Mouse (Mus musculus) cortical plate, adult 2 months (tissue): ENCODE data around the gene Tab2. TPM values are rescaled to one million over a fixed set of nuclear protein-coding genes. Genes with fewer than 3 reads are reported as not detected.
"Not testable (repeated sequence)": the region's sequence is repeated elsewhere in the genome, so short reads cannot be mapped to it uniquely, and the experiment has no call there.

Experiments used
- H3K27ac ChIP-seq: fragments of 200-500 bp; 2 replicates; pipeline ENCODE4 v1.5.1; 2012; ENCODE audit warnings: low read length, control low read depth, inconsistent platforms; ENCODE audit not compliant: insufficient read depth
- H3K4me1 ChIP-seq: fragments of 200-500 bp; 2 replicates; pipeline ENCODE4 v1.6.1; 2011; ENCODE audit warnings: low read length; ENCODE audit not compliant: control insufficient read depth, insufficient read depth
- H3K4me3 ChIP-seq: fragments of 200-500 bp; 2 replicates; pipeline ENCODE4 v1.5.1; 2011; ENCODE audit warnings: mild to moderate bottlenecking, low read length, control low read depth; ENCODE audit not compliant: insufficient read depth
- CTCF ChIP-seq: fragments of 200-500 bp; IDR thresholded peaks from 2 replicates; pipeline ENCODE4 v1.5.1; 2011; ENCODE audit warnings: mild to moderate bottlenecking, control low read depth, low read length; ENCODE audit not compliant: insufficient read depth; ENCODE audit errors: extremely low read depth
- POLR2A ChIP-seq: fragments of 200-500 bp; IDR thresholded peaks from 2 replicates; pipeline ENCODE4 v1.6.1; 2011; ENCODE audit warnings: mild to moderate bottlenecking, low read length, control low read depth; ENCODE audit not compliant: insufficient read depth; ENCODE audit errors: extremely low read depth
- polyA plus RNA-seq: library from polyadenylated mRNA; depleted of rRNA; stranded (reverse); fragments of >200 nt; gene quantifications from 2 replicates; pipeline ENCODE4 v1.2.3, GENCODE M21; 2012

Tab2 gene
- polyA plus RNA-seq, 1 experiment = 36.1 TPM

DNA sequence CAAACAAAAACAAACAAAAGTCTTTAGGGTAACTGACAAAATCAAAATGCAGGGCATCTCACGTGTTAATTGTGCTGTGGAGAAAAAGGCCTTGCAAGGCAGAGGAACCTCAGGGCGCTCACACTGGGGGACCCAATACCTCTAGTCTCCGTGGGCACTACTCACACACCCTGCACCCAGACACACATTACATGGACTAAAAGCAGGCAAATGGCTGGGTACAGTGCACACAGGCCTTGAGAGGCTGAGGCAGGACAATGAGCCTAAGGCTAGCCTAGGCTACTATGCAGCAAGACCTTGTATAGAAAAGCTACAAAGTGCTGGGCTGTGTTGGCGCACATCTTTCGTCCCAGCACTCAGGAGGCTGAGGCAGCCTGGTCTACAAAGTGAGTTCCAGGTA, 51.9 kb downstream of the Tab2 start:
- H3K27ac ChIP-seq = no peak overlapping the region
- H3K4me3 ChIP-seq = no peak overlapping the region
- H3K4me1 ChIP-seq = peaks cover 8% of the 10 kb centered on the region
- TF ChIP-seq POLR2A = no peak
- TF ChIP-seq CTCF = no peak

DNA sequence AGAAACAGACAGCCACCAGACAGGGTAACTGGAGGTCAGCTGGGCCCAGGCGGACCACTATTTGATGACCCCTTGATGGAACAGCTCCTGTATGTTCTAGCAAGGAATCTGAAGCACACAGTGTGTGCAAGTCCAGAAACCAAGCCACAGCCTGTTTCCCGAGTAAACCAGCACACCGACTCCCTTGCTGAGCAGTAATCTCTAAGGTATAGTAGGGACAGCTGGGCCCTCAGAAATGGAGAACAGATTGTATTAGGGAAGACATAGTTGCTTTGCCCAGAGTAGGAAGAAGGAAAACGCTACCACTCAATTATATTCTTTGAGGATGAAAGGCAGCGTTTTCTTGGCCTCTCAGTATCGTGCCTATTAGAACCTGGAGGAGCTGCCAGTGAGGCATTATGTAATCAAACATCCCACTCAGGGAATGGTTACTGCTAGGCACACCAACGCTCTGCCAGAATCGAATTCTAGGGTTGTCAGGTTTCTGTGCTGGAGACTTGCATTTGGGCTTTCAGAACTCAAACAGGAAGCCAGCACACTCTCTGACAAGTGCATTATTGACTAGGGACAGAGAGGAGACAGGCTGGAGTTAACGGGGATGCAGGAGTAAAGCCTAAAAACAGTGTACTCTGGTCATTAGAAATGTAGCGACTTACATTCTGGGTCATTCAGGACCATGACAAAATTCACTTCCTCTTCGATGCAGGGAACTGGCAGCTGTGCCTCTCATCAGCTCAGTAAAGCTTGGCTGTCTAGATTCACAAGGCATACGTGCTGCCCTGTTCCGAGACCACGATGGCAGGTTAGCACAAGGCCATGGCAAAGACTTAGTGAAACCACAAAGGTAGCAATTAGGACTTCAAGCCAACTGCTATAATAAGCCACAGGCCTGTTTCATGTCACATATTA, 55.1 kb downstream of the Tab2 start:
- no peak overlapping the region for H3K4me3 ChIP-seq
- TF ChIP-seq CTCF (no peak), POLR2A (no peak)
- H3K4me1 ChIP-seq = peaks cover 8% of the 10 kb centered on the region
- H3K27ac ChIP-seq = peak overlapping the region; percentile 78

DNA sequence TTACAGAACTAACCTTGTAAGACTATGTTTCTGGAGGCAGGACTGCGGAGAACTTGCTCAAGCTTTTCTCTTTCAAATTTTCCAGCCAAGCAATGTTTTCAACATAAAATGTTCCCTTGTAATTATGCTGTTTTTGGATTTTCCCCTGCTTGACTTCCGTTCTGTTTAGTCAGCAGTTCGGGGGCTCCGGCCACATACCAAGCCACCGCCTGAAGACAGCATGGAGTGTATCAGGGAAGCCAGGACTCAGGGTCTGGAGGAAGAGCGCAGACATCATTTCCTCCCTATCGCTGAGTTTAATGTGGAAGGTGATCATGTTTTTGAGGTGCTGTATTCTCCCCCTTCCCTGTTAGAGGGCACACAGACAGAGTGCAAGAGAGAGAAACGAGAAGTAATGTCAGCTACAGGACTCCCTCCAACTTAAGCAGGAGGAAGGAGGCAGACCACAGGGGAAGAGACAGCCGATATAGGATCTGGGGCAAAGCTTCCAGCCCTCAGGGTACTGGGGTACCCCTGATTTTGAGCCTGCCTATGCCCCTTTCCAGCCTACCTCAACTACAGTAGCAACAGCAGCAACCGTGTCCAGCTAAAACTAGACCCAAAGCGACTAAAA, 67.7 kb downstream of the Tab2 start:
- H3K4me3 ChIP-seq = no peak overlapping the region
- no peak overlapping the region for H3K27ac ChIP-seq
- H3K4me1 ChIP-seq = no peaks in the 10 kb centered on the region
- TF ChIP-seq POLR2A = no peak
- TF ChIP-seq CTCF = no peak

DNA sequence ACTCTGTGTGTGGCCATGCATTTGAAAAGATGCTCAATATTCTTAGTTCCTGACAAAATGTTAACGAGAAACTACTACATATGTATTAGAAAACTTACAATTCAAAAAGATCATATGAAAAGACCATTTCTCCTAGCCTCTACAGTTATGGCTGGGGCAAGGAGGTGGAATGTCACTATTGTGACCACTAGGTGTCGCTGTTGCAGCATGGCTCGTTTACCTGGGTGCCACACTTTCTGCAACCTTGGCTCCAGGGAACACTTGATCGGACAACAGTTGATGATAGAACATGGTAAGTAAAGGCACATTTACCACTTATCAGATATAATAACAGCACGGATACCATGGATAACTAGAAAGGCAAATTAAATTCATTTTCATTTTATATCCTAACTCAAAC, 72.5 kb downstream of the Tab2 start:
- Histone ChIP-seq H3K27ac (no peak overlapping the region), H3K4me1 (no peaks in the 10 kb centered on the region), H3K4me3 (no peak overlapping the region)
- TF ChIP-seq CTCF = peak; percentile 99
- no peak for TF ChIP-seq POLR2A

DNA sequence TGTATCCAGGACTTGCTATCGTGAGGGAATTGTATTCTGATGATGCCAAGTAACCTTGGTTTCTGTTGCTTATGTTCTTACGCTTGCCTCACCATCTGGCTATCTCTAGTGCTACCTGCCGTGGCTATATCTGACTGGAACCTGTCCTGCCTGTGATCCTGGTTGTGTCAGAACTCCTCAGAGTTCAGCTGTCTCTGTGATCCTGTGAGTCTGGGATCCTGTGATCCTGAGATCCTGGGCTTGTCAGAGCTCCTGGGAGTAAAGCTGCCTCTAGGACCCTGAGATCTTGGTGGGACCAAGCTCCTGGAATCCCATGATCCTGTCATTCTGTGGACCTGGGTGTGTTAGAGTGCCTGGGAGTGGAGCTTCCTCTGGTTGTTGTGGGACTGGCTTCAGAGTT, 74.1 kb downstream of the Tab2 start:
- H3K27ac ChIP-seq = no peak overlapping the region
- H3K4me1 ChIP-seq = no peaks in the 10 kb centered on the region
- H3K4me3 ChIP-seq = no peak overlapping the region
- no peak for TF ChIP-seq POLR2A
- TF ChIP-seq CTCF = no peak

DNA sequence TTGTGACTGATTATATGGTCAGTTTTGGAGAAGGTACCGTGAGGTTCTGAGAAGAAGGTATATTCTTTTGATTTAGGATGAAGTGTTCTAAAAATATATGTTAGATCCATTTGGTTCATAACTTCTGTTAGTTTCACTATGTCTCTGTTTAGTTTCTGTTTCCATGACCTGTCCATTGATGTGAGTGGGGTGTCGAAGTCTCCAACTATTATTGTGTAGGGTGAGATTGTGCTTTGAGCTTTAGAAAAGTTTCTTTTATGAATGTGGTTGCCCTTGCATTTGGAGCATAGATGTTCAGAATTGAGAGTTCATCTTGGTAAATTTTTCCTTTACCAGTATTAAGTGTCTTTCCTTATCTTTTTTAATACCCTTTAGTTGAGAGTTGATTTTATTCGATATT, 75.7 kb downstream of the Tab2 start:
- not testable (repeated sequence) for H3K27ac ChIP-seq, H3K4me3 ChIP-seq, H3K4me1 ChIP-seq

DNA sequence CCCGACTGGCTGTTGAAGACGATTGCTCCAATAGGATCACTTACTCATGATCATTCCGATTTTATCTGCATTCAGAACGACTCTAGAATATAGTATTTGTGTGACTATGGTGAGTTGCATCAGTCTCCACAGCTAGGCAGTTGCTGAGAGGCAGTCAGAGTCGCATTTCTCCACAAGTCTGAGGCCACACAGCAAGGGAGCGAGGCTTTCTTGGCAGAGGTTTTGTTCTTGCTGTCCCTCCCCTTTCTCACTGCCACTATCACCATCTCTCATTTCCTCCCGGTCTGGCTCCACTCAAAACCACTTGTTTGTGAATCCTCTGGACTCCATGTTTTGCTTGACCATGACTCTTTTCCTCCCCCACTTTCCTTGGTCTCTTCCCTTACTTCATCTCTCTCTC, 81.8 kb downstream of the Tab2 start:
- H3K4me1 ChIP-seq = no peaks in the 10 kb centered on the region
- TF ChIP-seq CTCF (no peak), POLR2A (no peak)
- H3K27ac ChIP-seq = no peak overlapping the region
- H3K4me3 ChIP-seq = no peak overlapping the region

DNA sequence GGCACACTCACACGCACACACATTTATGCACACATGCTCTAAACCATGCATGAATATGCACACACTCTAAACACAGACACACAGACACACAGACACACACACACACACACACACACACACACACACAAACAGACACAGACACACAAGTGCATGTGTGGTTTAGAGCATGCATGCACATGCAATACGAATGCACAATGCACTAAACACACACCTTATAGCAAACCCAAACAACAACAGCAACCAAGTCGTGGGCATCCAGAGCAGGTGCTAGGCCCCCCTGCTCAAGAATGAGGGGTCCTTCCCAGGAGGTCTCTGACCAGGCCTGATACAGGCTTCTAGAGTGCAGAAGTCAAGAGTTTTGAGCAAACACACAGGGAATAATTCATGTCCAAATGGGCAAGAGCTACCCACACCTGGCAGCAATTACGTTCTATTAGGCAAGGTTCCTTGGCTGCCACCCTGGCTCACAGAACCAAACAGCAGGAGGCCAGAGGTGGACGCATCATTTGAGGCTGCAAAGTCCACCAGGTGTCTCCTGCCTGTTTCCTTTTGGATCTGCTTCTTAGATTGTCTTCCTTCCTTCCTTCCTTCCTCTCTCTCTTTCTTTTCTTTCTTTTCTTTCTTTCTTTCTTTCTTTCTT, 84.5 kb downstream of the Tab2 start:
- TF ChIP-seq CTCF = no peak
- no peak for TF ChIP-seq POLR2A
- Histone ChIP-seq H3K4me1 (no peaks in the 10 kb centered on the region), H3K27ac (no peak overlapping the region), H3K4me3 (no peak overlapping the region)

DNA sequence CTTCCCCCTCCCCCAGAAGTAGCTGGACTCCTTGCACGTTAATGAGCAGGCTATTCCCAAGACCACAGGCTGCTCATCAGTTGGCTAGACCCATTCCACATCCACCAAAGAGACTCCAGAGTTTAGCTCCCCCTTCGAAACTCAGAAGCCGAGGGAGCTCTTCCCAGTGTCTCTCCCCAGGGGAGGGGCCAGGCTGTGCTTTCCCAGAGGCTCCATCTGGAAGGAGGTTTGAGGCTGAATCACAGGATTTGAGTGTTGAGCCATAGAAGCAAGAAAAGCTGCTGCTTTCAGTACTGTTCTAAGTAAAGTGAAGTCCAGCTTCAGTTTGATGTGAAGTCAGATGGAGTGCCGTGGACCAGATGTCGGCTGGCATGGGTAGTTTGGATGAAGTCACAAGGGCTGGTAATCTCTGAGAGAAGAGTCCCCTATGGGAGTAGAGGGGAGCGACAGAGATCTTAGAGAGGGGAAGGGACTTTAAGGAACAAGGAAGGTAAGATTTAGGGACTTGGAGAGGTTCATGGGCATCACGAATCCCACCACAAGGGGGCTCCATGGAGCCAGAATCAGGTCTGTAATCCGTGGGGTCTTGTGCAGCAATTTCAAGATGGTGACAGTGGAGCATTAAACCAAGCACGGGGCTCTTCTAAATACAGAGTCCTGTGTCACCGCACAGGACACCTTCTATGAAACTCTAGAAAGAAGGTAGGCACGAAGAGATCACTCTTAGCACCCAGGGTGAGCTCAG, 85.3 kb downstream of the Tab2 start:
- no peak for TF ChIP-seq POLR2A
- TF ChIP-seq CTCF = peak; percentile 37; the same call in 1 of the 2 replicates
- Histone ChIP-seq H3K4me1 (no peaks in the 10 kb centered on the region), H3K4me3 (no peak overlapping the region), H3K27ac (no peak overlapping the region)
